Mouse (Mus musculus) stomach, postnatal 0 days (tissue): ENCODE measurements at regions not wholly inside any gene's neighbourhood (a gene's known extent, or its start where the extent isn't known, plus 50 kb on each side); places are given as distances from the start of the nearest gene placed in this dataset.

Experiments used
- ATAC-seq: fragments of 200-750 bp; cut with Nextera tagmentation; 2 replicates; pipeline ENCODE4 v1.8.0; 2017; ENCODE audit not compliant: low FRiP score, low TSS enrichment
- DNase-seq: peaks from one replicate; pipeline ENCODE4 v3.0.0-alpha.2; 2016; ENCODE audit warnings: low spot score
- H3K27ac ChIP-seq: fragments of 300-500 bp; sonication (generic); replicated peaks from 2 replicates; pipeline ENCODE4 v1.5.1; 2014; ENCODE audit warnings: mild to moderate bottlenecking, control low read depth
- H3K27me3 ChIP-seq: fragments of 300-500 bp; sonication (generic); 2 replicates; pipeline ENCODE4 v1.6.1; 2014; ENCODE audit warnings: low read length; ENCODE audit not compliant: control insufficient read depth, insufficient read depth
- H3K36me3 ChIP-seq: fragments of 300-500 bp; sonication (generic); 2 replicates; pipeline ENCODE4 v1.6.1; 2014; ENCODE audit warnings: low read length, mixed read lengths; ENCODE audit not compliant: control insufficient read depth, insufficient read depth
- H3K4me1 ChIP-seq: fragments of 300-500 bp; sonication (generic); replicated peaks from 2 replicates; pipeline ENCODE4 v1.6.1; 2014; ENCODE audit warnings: antibody characterized with exemption; ENCODE audit not compliant: control insufficient read depth, insufficient read depth
- H3K4me2 ChIP-seq: fragments of 300-500 bp; sonication (generic); replicated peaks from 2 replicates; pipeline ENCODE4 v1.6.1; 2014; ENCODE audit warnings: low read depth, mild to moderate bottlenecking, control low read depth, moderate library complexity
- H3K4me3 ChIP-seq: fragments of 300-500 bp; sonication (generic); 2 replicates; pipeline ENCODE4 v1.5.1; 2014; ENCODE audit warnings: low read depth, low read length, control low read depth
- H3K9ac ChIP-seq: fragments of 300-500 bp; sonication (generic); 2 replicates; pipeline ENCODE4 v1.6.1; 2014; ENCODE audit warnings: mild to moderate bottlenecking, low read length, control low read depth, mixed read lengths
- H3K9me3 ChIP-seq: fragments of 300-500 bp; sonication (generic); 2 replicates; pipeline ENCODE4 v1.6.1; 2016; ENCODE audit warnings: low read length; ENCODE audit not compliant: control insufficient read depth
- CTCF ChIP-seq: IDR thresholded peaks from 2 replicates; pipeline ENCODE4 v1.5.1; 2016; ENCODE audit warnings: antibody characterized with exemption, low read depth, mild to moderate bottlenecking, moderate library complexity
- EP300 ChIP-seq: optimal IDR thresholded peaks from 2 replicates; pipeline ENCODE3; 2016; ENCODE audit warnings: antibody characterized with exemption
- WGBS: fragments of 180-500 bp; shearing (Covaris S2); extraction: QIAGEN DNeasy Blood & Tissue Kit; methylation state at CpG from one replicate; pipeline ENCODE4 v1.1.7; 2014; 5-methylcytosine and 5-hydroxymethylcytosine counted together

DNA sequence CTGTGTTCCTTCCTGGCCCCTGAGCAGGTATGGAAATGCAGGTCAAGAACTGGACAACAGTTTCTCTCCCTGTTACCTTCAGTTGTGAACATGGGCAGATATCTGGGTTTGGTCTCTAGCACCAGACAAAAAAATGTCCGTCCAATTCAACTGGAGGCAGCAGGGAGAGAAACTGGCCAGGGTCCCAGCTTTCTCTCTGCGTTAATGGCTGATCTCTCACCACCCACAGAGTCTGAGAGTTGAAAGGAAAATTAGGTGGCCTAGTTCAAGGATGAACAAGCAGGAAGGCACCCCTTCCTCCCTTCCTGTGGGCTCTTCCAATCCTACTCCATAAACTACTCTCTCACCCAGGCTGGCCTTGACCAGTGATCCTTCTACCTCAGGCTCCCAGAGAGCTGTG lies 221.7 kb upstream of the 3110018I06Rik start:
- H3K4me3 ChIP-seq: no peak overlapping the region
- no peak for ATAC-seq
- no peaks in the 10 kb centered on the region for H3K4me1 ChIP-seq
- H3K27ac ChIP-seq: no peak overlapping the region
- no peak overlapping the region for H3K9ac ChIP-seq
- WGBS: 63% methylated on average over 2 of the region's 2 CpGs
- H3K4me2 ChIP-seq: no peak overlapping the region
- TF ChIP-seq EP300 (no peak), CTCF (no peak)
- DNase-seq: no peak
- H3K36me3 ChIP-seq: no peaks in the 10 kb centered on the region
- H3K27me3 ChIP-seq: no peaks in the 10 kb centered on the region
- H3K9me3 ChIP-seq: no peaks in the 10 kb centered on the region

DNA sequence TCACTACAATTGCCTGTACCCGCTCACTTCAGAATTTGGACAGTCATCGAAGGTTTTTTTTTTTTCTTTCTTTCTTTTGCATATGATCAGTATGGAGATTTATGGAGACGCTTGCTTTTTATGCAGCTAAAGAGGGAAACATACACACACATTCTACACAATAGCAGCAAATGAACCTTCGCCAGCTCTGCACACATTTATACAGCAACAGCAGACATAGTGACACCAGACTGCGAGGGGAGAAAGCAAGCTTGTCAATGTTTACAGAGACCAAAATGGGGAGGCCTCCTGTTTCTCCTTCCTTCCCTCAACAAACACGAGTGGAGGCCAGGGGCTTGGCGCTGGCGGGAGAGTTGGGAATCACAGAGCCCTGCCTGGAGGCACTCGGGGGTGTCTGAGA lies 202.8 kb upstream of the 3110018I06Rik start:
- ATAC-seq: no peak
- 59% methylated on average over 9 of the region's 9 CpGs for WGBS

DNA sequence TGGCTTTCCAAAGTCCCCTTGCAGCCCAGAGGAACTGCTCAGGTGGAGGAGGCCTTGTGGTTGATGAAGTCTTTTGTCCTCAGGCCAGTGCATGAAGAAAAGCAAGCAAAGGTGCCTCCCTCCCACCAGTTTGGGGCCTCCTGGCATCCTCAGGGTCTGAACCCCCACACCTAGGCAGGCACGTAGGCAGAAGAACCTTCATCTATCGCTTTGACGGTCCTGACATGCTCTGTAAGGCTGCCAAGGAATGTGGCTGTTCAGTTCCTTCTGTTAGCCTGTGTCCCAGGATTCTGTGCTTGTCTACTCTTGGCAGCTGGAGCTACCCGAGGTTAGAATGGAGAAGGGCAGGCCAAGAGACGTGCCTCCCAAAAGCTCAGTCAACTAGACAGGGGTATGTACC lies 197.1 kb upstream of the 3110018I06Rik start:
- no peak overlapping the region for H3K9ac ChIP-seq
- H3K27ac ChIP-seq: peak overlapping the region; percentile 35; the same call in 1 of the 2 replicates
- H3K4me3 ChIP-seq: no peak overlapping the region
- H3K27me3 ChIP-seq: no peaks in the 10 kb centered on the region
- H3K36me3 ChIP-seq: no peaks in the 10 kb centered on the region
- ATAC-seq (no peak), DNase-seq (no peak)
- WGBS: 54% methylated on average over 5 of the region's 5 CpGs
- no peaks in the 10 kb centered on the region for H3K4me1 ChIP-seq
- H3K9me3 ChIP-seq: no peaks in the 10 kb centered on the region
- no peak overlapping the region for H3K4me2 ChIP-seq
- TF ChIP-seq CTCF (no peak), EP300 (peak; percentile 28)

More for the DNA sequence above, 202.8 kb upstream of the 3110018I06Rik start:
- TF ChIP-seq EP300 (no peak), CTCF (no peak)
- no peaks in the 10 kb centered on the region for H3K4me1 ChIP-seq
- H3K4me3 ChIP-seq: no peak overlapping the region
- no peaks in the 10 kb centered on the region for H3K27me3 ChIP-seq
- DNase-seq: no peak
- no peaks in the 10 kb centered on the region for H3K36me3 ChIP-seq
- no peak overlapping the region for H3K9ac ChIP-seq
- H3K4me2 ChIP-seq: no peak overlapping the region
- H3K27ac ChIP-seq: no peak overlapping the region
- no peaks in the 10 kb centered on the region for H3K9me3 ChIP-seq

DNA sequence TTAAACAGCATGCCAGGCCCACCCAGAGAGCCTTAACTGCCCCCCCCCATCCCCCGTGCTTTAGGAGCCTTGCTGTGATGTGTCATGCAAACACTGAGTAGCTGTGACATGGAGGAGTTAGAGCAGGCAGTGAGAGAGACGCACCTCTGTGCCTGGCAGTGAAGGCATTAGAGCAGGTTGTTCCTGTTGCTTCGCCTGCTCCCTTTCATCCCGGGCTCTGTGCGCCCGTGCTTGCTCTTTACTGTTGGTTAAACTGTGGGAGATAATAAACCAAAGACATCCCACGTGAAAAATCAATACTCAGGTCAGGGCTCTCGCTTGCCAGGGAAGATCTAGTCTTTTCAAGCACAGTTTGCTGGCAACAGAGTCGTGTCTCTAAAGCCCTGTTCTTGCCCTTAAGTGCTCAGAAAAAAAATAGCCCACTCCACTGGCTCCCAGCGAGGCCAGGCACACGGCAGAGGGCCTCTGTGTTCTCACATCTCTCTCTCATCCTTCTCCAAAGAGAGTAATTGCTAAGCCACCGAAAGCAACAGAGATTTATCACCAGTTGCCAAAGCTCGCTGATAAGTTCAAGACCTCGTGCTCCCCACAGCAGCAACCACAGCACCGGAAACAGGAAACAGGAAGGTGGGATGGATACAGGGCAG lies 181.2 kb upstream of the 3110018I06Rik start:
- no peaks in the 10 kb centered on the region for H3K27me3 ChIP-seq
- no peak overlapping the region for H3K4me3 ChIP-seq
- H3K4me2 ChIP-seq: no peak overlapping the region
- 21% methylated on average over 15 of the region's 15 CpGs for WGBS
- peak overlapping the region; percentile 61 for H3K27ac ChIP-seq
- no peak overlapping the region for H3K9ac ChIP-seq
- TF ChIP-seq CTCF: no peak
- TF ChIP-seq EP300: no peak
- no peaks in the 10 kb centered on the region for H3K36me3 ChIP-seq
- DNase-seq (no peak), ATAC-seq (peak; percentile 21; the same call in 1 of the 2 replicates)
- H3K4me1 ChIP-seq: no peaks in the 10 kb centered on the region
- no peaks in the 10 kb centered on the region for H3K9me3 ChIP-seq

DNA sequence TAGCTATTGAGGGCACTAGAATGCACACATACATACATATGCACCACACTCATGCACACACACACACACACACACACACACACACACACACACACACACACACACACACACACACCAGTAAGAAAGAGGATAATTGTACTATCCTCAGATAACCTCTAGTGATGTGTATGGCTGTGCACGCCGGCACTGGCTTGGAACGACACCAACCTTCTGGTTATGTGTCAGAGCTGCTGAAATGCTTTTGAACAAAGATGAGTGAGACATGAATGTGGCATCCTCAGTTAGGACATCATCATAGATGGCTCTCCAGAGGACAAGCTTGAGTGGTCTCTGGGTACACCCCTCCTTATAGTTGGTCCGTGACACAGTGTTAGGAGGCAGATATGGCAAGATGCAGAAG lies 173.0 kb upstream of the 3110018I06Rik start:
- 96% methylated on average over 4 of the region's 4 CpGs for WGBS

DNA sequence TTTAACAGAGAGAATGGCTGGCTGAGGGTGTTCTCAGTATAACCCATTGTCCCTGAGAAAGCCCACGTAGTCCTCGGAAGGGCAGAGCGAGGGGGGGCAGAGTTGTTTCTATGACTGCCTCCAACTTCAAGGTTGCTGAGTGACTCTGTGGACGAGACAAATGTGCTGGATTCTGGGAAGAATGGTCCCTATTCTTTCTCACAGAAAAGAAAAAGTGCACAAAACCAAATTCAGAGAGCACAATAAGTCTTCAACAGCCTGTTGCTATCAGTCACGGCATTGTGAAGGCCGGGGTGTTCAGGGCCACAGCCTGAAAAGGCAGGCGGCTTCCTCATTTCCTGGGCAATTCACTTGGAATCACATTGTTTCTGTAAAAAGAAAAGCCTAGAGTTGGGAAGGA lies 165.6 kb upstream of the 3110018I06Rik start:
- 78% methylated on average over 7 of the region's 7 CpGs for WGBS
- Histone ChIP-seq H3K9ac (no peak overlapping the region), H3K9me3 (no peaks in the 10 kb centered on the region), H3K4me2 (no peak overlapping the region), H3K27me3 (no peaks in the 10 kb centered on the region), H3K27ac (no peak overlapping the region), H3K36me3 (no peaks in the 10 kb centered on the region), H3K4me3 (no peak overlapping the region), H3K4me1 (no peaks in the 10 kb centered on the region)
- no peak for ATAC-seq
- TF ChIP-seq CTCF (no peak), EP300 (no peak)
- no peak for DNase-seq

More for the DNA sequence above, 173.0 kb upstream of the 3110018I06Rik start:
- Histone ChIP-seq H3K27ac (no peak overlapping the region), H3K9me3 (no peaks in the 10 kb centered on the region), H3K36me3 (no peaks in the 10 kb centered on the region), H3K4me2 (no peak overlapping the region), H3K9ac (no peak overlapping the region), H3K4me1 (no peaks in the 10 kb centered on the region), H3K4me3 (no peak overlapping the region), H3K27me3 (no peaks in the 10 kb centered on the region)
- ATAC-seq (no peak), DNase-seq (no peak)
- TF ChIP-seq CTCF: no peak
- TF ChIP-seq EP300: no peak
